Mouse (Mus musculus): ENCODE measurements around the gene Mid2.
A peak's percentile ranks its signal among the peaks of the same experiment; 100 is the strongest.
"Not testable (repeated sequence)": the region's sequence is repeated elsewhere in the genome, so short reads cannot be mapped to it uniquely, and the experiment has no call there.

The Mid2 gene

GRCm38 (mm10) chrX:140664479-140665241 lies at the start of gene Mid2:
Mid2 (plus strand) TSS chrX:140664599.
- peak; percentile 21 for DNase-seq (ENCODE audit: low spot score)

GRCm38 (mm10) chrX:140624875-140625594 lies 39.4 kb upstream of the Mid2 start:
- DNase-seq (ENCODE audit: low spot score), result no peak

- DNase-seq (ENCODE audit: low spot score), result no peak
Observed at GRCm38 (mm10) chrX:140638028-140638427, 26.4 kb upstream of the Mid2 start.

- DNase-seq (ENCODE audit: low spot score), result no peak
Observed at GRCm38 (mm10) chrX:140639592-140639991, 24.8 kb upstream of the Mid2 start.

GRCm38 (mm10) chrX:140660731-140661130 lies 3.7 kb upstream of the Mid2 start:
- DNase-seq (ENCODE audit: low spot score), result no peak

GRCm38 (mm10) chrX:140663516-140663915 lies 883 bp upstream of the Mid2 start:
- DNase-seq (ENCODE audit: low spot score), result no peak

- peak; percentile 25 for DNase-seq (ENCODE audit: low spot score)
Observed at GRCm38 (mm10) chrX:140665242-140665810, 927 bp downstream of the Mid2 start.

GRCm38 (mm10) chrX:140675444-140675843 lies 11.0 kb downstream of the Mid2 start:
- DNase-seq (ENCODE audit: low spot score), result no peak

GRCm38 (mm10) chrX:140688335-140688734 lies 23.9 kb downstream of the Mid2 start:
- no peak for DNase-seq (ENCODE audit: low spot score)

GRCm38 (mm10) chrX:140697872-140698463 lies 33.6 kb downstream of the Mid2 start:
- not testable (repeated sequence) for DNase-seq (ENCODE audit: low spot score)

GRCm38 (mm10) chrX:140703224-140703623 lies 38.8 kb downstream of the Mid2 start:
- DNase-seq (ENCODE audit: low spot score), result no peak

- no peak for DNase-seq (ENCODE audit: low spot score)
Observed at GRCm38 (mm10) chrX:140706077-140706476, 41.7 kb downstream of the Mid2 start.

- peak; percentile 42 for DNase-seq (ENCODE audit: low spot score)
Observed at GRCm38 (mm10) chrX:140722400-140722799, 58.0 kb downstream of the Mid2 start.

- no peak for DNase-seq (ENCODE audit: low spot score)
Observed at GRCm38 (mm10) chrX:140738986-140739385, 74.6 kb downstream of the Mid2 start.

GRCm38 (mm10) chrX:140743213-140743612 lies 78.8 kb downstream of the Mid2 start:
- no peak for DNase-seq (ENCODE audit: low spot score)

GRCm38 (mm10) chrX:140769794-140770193 lies 105.4 kb downstream of the Mid2 start:
- DNase-seq (ENCODE audit: low spot score), result no peak

GRCm38 (mm10) chrX:140805340-140805739 lies 140.9 kb downstream of the Mid2 start:
- DNase-seq (ENCODE audit: low spot score), result no peak

GRCm38 (mm10) chrX:140813312-140814006 lies 149.1 kb downstream of the Mid2 start, which contains the start of gene Tex13b:
Tex13b (minus strand) TSS chrX:140813433.
- no peak for DNase-seq (ENCODE audit: low spot score)
